ENCODE assay signal across 9 mouse cellular contexts in the genomic region with DNA sequence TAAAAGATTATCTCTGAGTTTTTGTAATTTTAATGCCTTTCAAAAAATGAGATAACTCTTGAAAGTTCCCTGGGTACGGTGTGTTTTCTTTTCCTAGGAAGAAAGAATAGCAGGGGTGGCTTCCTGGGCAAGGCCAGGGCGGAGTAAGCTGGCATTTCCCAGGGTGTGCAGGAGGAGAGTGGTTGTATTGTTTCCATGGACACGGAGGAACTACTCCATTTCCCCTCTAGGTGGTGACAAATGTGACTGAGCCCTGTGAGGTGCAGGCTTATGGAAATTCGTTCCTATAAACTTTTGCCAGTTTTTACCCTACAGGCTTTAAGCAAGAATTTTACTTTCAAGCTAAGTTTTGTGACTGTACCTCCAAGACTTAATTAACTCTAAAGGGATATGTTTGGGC. TPM values are rescaled to one million over a fixed set of nuclear protein-coding genes. Genes with fewer than 3 reads are reported as not detected.
DNase-seq lines count a peak whose midpoint lies in the region; ATAC-seq lines count a peak whose summit lies in the region.
"Had no signal": no experiment of that assay in that cellular context is flagged by ENCODE, and none has a peak within 500 bp of the region (broad histone marks: within the 10 kb centered on the region; RNA-seq: fewer than 3 reads in every experiment).

No protein-coding gene starts in this region.

- no peak overlapping the region for H3K27ac ChIP-seq in neural tube, embryonic 13.5 days (replicated peaks)
- H3K27ac ChIP-seq: liver, embryonic 13.5 days had no signal

- H3K4me2 ChIP-seq in neural tube, embryonic 13.5 days = no peak overlapping the region

- H3K4me3 ChIP-seq in neural tube, embryonic 13.5 days = no peak overlapping the region
- H3K4me3 ChIP-seq: liver, embryonic 13.5 days had no signal

- peak; percentile 69 to 73 for DNase-seq in cerebellum, postnatal 10 days
- DNase-seq in cerebellum, adult 9-11 months = no peak
- peak; percentile 82 for DNase-seq in adrenal gland, postnatal 10 days
- DNase-seq in frontal cortex, postnatal 36 days (ENCODE audit: low spot score in 2 of 2) = peak; percentile 42 to 60
- peak; percentile 2 for DNase-seq in induced T-regulatory cell, adult 2 months (ENCODE audit: low read depth)
- peak; percentile 36 to 40 for DNase-seq in left cerebral cortex, postnatal 36 days (ENCODE audit: low spot score in 2 of 2)
- no peak for DNase-seq in spleen, postnatal 4 days (ENCODE audit: low spot score in 2 of 2)
- DNase-seq: liver, embryonic 13.5 days had no signal

- no peaks in the 10 kb centered on the region for H3K36me3 ChIP-seq in neural tube, embryonic 13.5 days
- H3K36me3 ChIP-seq: liver, embryonic 13.5 days had no signal

- intact Hi-C loops in left cerebral cortex, postnatal 36 days (cut with DNase I) = no loop called here

- H3K27me3 ChIP-seq in neural tube, embryonic 13.5 days = no peaks in the 10 kb centered on the region
- H3K27me3 ChIP-seq: liver, embryonic 13.5 days had no signal

- WGBS in neural tube, embryonic 13.5 days = 25% methylated on average over 4 of the region's 4 CpGs

- peak; percentile 74; the same call in 1 of the 2 replicates for ATAC-seq in neural tube, embryonic 13.5 days (ENCODE audit: low read depth)

- H3K9ac ChIP-seq in neural tube, embryonic 13.5 days = no peak overlapping the region
- H3K9ac ChIP-seq: liver, embryonic 13.5 days had no signal

- peaks cover 8% of the 10 kb centered on the region for H3K4me1 ChIP-seq in neural tube, embryonic 13.5 days (replicated peaks)
- H3K4me1 ChIP-seq: liver, embryonic 13.5 days had no signal

- H3K9me3 ChIP-seq in neural tube, embryonic 13.5 days = no peaks in the 10 kb centered on the region
- H3K9me3 ChIP-seq: liver, embryonic 13.5 days had no signal

RNA-seq across cellular contexts. Expression of gene 4930455H04Rik, which starts 1.8 kb away (rescaled TPM):
- total RNA-seq in adrenal gland, postnatal 10 days (2021) = under 1 TPM in 1 of 2 experiments, not detected in 1; 0.21 TPM
- total RNA-seq in left cerebral cortex, postnatal 36 days (2021) = not detected
- polyA plus RNA-seq in neural tube, embryonic 13.5 days (2015; fragmentation: Nextera tagmentation; extraction: Ambion mirVana) = not detected in 2 replicates
- polyA plus RNA-seq: liver, embryonic 13.5 days had no signal

RNA-seq across cellular contexts. Expression of gene Palmd, which starts 2.6 kb away (rescaled TPM):
- total RNA-seq in adrenal gland, postnatal 10 days (2021) = 10 to 100 TPM; 59.5 to 68.1 TPM
- total RNA-seq in left cerebral cortex, postnatal 36 days (2021) = 10 to 100 TPM; 17.7 to 28.7 TPM
- polyA plus RNA-seq in neural tube, embryonic 13.5 days (2015; fragmentation: Nextera tagmentation; extraction: Ambion mirVana) = 6.4 and 9.4 TPM in 2 replicates

Comparison
In these comparisons a context has a peak if more than half of its experiments do, and no peak if none do; other contexts are left out.
1. DNase-seq: peak in cerebellum, postnatal 10 days (2 of 2), adrenal gland, postnatal 10 days (single experiment), frontal cortex, postnatal 36 days (2 of 2), induced T-regulatory cell, adult 2 months (single experiment) and left cerebral cortex, postnatal 36 days (2 of 2); none in cerebellum, adult 9-11 months (single experiment) and spleen, postnatal 4 days (0 of 2).